Mouse (Mus musculus) kidney, embryonic 16.5 days (tissue): ENCODE results near the gene Cfap77. TPM values are rescaled to one million over a fixed set of nuclear protein-coding genes. Genes with fewer than 3 reads are reported as not detected.

Source experiments
- ATAC-seq: fragments of 200-750 bp; cut with Nextera tagmentation; 2 replicates; pipeline ENCODE4 v1.8.0; 2017; ENCODE audit warnings: moderate TSS enrichment; ENCODE audit not compliant: low FRiP score, low TSS enrichment
- H3K27ac ChIP-seq: fragments of 300-500 bp; sonication (generic); 2 replicates; pipeline ENCODE4 v1.5.1; 2014; ENCODE audit warnings: low read length
- H3K27me3 ChIP-seq: fragments of 300-500 bp; sonication (generic); 2 replicates; pipeline ENCODE4 v1.6.1; 2014; ENCODE audit warnings: low read length, control low read depth, mixed read lengths; ENCODE audit not compliant: insufficient read depth
- H3K36me3 ChIP-seq: fragments of 300-500 bp; sonication (generic); 2 replicates; pipeline ENCODE4 v1.6.1; 2014; ENCODE audit warnings: low read length, control low read depth, mixed read lengths; ENCODE audit not compliant: insufficient read depth
- H3K4me1 ChIP-seq: fragments of 300-500 bp; sonication (generic); 2 replicates; pipeline ENCODE4 v1.6.1; 2014; ENCODE audit warnings: low read length, control low read depth, mixed read lengths; ENCODE audit not compliant: insufficient read depth
- H3K4me2 ChIP-seq: fragments of 300-500 bp; sonication (generic); replicated peaks from 2 replicates; pipeline ENCODE4 v1.6.1; 2014; ENCODE audit warnings: low read depth, low read length
- H3K4me3 ChIP-seq: fragments of 300-500 bp; sonication (generic); 2 replicates; pipeline ENCODE4 v1.5.1; 2014; ENCODE audit warnings: mild to moderate bottlenecking, low read length
- H3K9ac ChIP-seq: fragments of 300-500 bp; sonication (generic); replicated peaks from 2 replicates; pipeline ENCODE4 v1.6.1; 2014; ENCODE audit warnings: low read length
- H3K9me3 ChIP-seq: fragments of 300-500 bp; sonication (generic); 2 replicates; pipeline ENCODE4 v1.6.1; 2016; ENCODE audit warnings: low read length, control low read depth
- WGBS: fragments of 180-500 bp; shearing (Covaris S2); extraction: QIAGEN DNeasy Blood & Tissue Kit; methylation state at CpG from one replicate; pipeline ENCODE4 v1.1.7; 2014; 5-methylcytosine and 5-hydroxymethylcytosine counted together
- polyA plus RNA-seq: library from polyadenylated mRNA; unstranded; fragments of >200 nt; fragmentation: Nextera tagmentation; extraction: Ambion mirVana; gene quantifications from 2 replicates; pipeline ENCODE4 v1.2.1, GENCODE M21; 2015

Cfap77 gene
- polyA plus RNA-seq, 1 experiment from 2014 or later, result 0.35 TPM

GRCm38 (mm10) chr2:29006455-29007034, 48.3 kb downstream of the Cfap77 start:
- Histone ChIP-seq H3K4me3 (no peak overlapping the region), H3K36me3 (no peaks in the 10 kb centered on the region), H3K27ac (no peak overlapping the region), H3K4me1 (no peaks in the 10 kb centered on the region), H3K27me3 (peaks cover 20% of the 10 kb centered on the region), H3K9me3 (no peaks in the 10 kb centered on the region), H3K9ac (no peak overlapping the region), H3K4me2 (no peak overlapping the region)
- no peak for ATAC-seq
- 62% methylated on average over 13 of the region's 13 CpGs for whole genome bisulfite sequencing

GRCm38 (mm10) chr2:29004037-29004436, 50.8 kb downstream of the Cfap77 start:
- Histone ChIP-seq H3K27me3 (peaks cover 7% of the 10 kb centered on the region), H3K4me1 (no peaks in the 10 kb centered on the region), H3K9ac (no peak overlapping the region), H3K9me3 (no peaks in the 10 kb centered on the region), H3K4me2 (no peak overlapping the region), H3K4me3 (no peak overlapping the region), H3K27ac (no peak overlapping the region), H3K36me3 (no peaks in the 10 kb centered on the region)
- 57% methylated on average over 9 of the region's 9 CpGs for WGBS
- ATAC-seq, result no peak

GRCm38 (mm10) chr2:28998246-28998645, 56.6 kb downstream of the Cfap77 start:
- Histone ChIP-seq H3K4me2 (no peak overlapping the region), H3K27ac (no peak overlapping the region), H3K4me1 (no peaks in the 10 kb centered on the region), H3K9ac (no peak overlapping the region), H3K27me3 (peaks cover 5% of the 10 kb centered on the region), H3K9me3 (no peaks in the 10 kb centered on the region), H3K4me3 (no peak overlapping the region), H3K36me3 (no peaks in the 10 kb centered on the region)
- WGBS, result 63% methylated on average over 5 of the region's 5 CpGs
- ATAC-seq, result no peak

GRCm38 (mm10) chr2:28997161-28997834, 57.6 kb downstream of the Cfap77 start:
- Histone ChIP-seq H3K4me1 (no peaks in the 10 kb centered on the region), H3K4me3 (no peak overlapping the region), H3K36me3 (no peaks in the 10 kb centered on the region), H3K4me2 (no peak overlapping the region), H3K9me3 (no peaks in the 10 kb centered on the region), H3K27ac (no peak overlapping the region), H3K9ac (no peak overlapping the region), H3K27me3 (peaks cover 5% of the 10 kb centered on the region)
- no peak for ATAC-seq
- WGBS, result 53% methylated on average over 14 of the region's 14 CpGs

GRCm38 (mm10) chr2:28995436-28995835, 59.4 kb downstream of the Cfap77 start:
- H3K27me3 ChIP-seq, result peaks cover 5% of the 10 kb centered on the region
- ATAC-seq, result no peak
- no peak overlapping the region for H3K9ac ChIP-seq
- no peak overlapping the region for H3K4me2 ChIP-seq
- H3K9me3 ChIP-seq, result no peaks in the 10 kb centered on the region
- H3K4me3 ChIP-seq, result no peak overlapping the region
- WGBS, result 65% methylated on average over 4 of the region's 4 CpGs
- H3K36me3 ChIP-seq, result no peaks in the 10 kb centered on the region
- H3K4me1 ChIP-seq, result no peaks in the 10 kb centered on the region
- no peak overlapping the region for H3K27ac ChIP-seq

- Histone ChIP-seq H3K4me2 (no peak overlapping the region), H3K9me3 (no peaks in the 10 kb centered on the region), H3K9ac (no peak overlapping the region), H3K36me3 (no peaks in the 10 kb centered on the region), H3K27me3 (peaks cover 5% of the 10 kb centered on the region), H3K4me3 (no peak overlapping the region), H3K4me1 (no peaks in the 10 kb centered on the region), H3K27ac (no peak overlapping the region)
- ATAC-seq, result no peak
- 70% methylated on average over 12 of the region's 12 CpGs for WGBS
Measured at GRCm38 (mm10) chr2:28994014-28994413, 60.9 kb downstream of the Cfap77 start.

GRCm38 (mm10) chr2:28988781-28989180, 66.1 kb downstream of the Cfap77 start:
- Histone ChIP-seq H3K9ac (no peak overlapping the region), H3K36me3 (no peaks in the 10 kb centered on the region), H3K4me2 (no peak overlapping the region), H3K4me1 (no peaks in the 10 kb centered on the region), H3K27ac (no peak overlapping the region), H3K9me3 (0 out of 2 replicates have a peak, but pooled peaks cover 4% of the 10 kb centered on the region), H3K4me3 (no peak overlapping the region), H3K27me3 (peaks cover 17% of the 10 kb centered on the region; the same call in 1 of the 2 replicates)
- no peak for ATAC-seq
- WGBS, result 100% methylated on average over 3 of the region's 3 CpGs

GRCm38 (mm10) chr2:28980080-28980910, 74.6 kb downstream of the Cfap77 start:
- Histone ChIP-seq H3K9ac (no peak overlapping the region), H3K4me2 (no peak overlapping the region), H3K27ac (no peak overlapping the region), H3K27me3 (peaks cover 53% of the 10 kb centered on the region), H3K9me3 (no peaks in the 10 kb centered on the region), H3K36me3 (no peaks in the 10 kb centered on the region), H3K4me1 (peaks cover 1% of the 10 kb centered on the region; the same call in 1 of the 2 replicates), H3K4me3 (no peak overlapping the region)
- 47% methylated on average over 20 of the region's 20 CpGs for WGBS
- ATAC-seq, result no peak

GRCm38 (mm10) chr2:28978461-28978860, 76.4 kb downstream of the Cfap77 start:
- Histone ChIP-seq H3K9ac (no peak overlapping the region), H3K9me3 (no peaks in the 10 kb centered on the region), H3K36me3 (no peaks in the 10 kb centered on the region), H3K4me2 (no peak overlapping the region), H3K4me1 (peaks cover 18% of the 10 kb centered on the region), H3K27me3 (peaks cover 65% of the 10 kb centered on the region), H3K27ac (no peak overlapping the region), H3K4me3 (no peak overlapping the region)
- ATAC-seq, result no peak
- WGBS, result 64% methylated on average over 4 of the region's 4 CpGs
